Mouse (Mus musculus): ENCODE measurements at regions not wholly inside any gene's neighbourhood (a gene's known extent, or its start where the extent isn't known, plus 50 kb on each side); places are given as distances from the start of the nearest gene placed in this dataset.
A peak's percentile ranks its signal among the peaks of the same experiment; 100 is the strongest.

DNA sequence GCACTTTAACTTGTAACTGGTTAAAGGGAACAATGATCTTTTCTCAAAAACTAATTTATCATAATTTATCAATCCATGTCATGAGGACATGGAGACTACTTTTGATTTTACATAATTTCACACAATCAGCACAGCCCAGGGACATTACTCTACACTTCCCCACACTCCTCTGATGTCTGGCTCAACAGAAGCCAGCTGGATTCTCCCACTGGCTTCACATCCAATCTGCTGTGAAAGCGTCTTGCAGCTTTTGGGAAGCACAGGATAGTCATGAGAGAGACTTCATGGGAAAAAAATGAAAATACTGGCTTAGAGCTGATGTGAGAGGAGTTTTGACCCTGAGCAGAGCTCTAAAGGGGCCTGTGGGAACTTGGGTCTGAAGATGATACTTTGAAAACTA is 61.7 kb upstream of the Hrasls start:
- peak in 1 of 2 experiments; percentile 27 for DNase-seq (ENCODE audit: low spot score in 2 of 2)

DNA sequence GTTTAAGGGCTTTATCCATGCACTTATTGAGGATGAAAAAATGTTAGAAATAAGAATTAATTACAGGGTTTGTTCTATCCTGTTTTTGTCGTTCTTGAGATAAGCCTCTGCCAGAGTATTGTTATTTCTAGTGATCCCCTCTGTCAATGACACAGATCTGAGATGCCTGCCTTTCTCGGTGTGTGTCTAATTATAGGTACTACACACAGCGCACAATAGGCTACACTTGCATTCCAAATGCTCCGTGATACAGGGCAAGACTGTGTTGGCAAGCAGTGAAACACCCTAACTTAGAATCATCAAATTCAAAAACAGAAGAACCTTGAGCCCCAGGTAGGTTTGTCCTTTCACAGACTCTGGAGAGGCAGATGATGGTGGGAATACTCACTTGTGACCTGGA is 90.3 kb upstream of the Hrasls start:
- DNase-seq (ENCODE audit: low spot score in 2 of 2) = no peak

GRCm38 (mm10) chr16:29096791-29097190 is 112.7 kb upstream of the Hrasls start:
- no peak for DNase-seq (ENCODE audit: low spot score in 2 of 2)

- no peak for DNase-seq (ENCODE audit: low spot score in 2 of 2)
These were observed 136.5 kb upstream of the Mb21d2 start for GRCm38 (mm10) chr16:29065961-29066360.

DNA sequence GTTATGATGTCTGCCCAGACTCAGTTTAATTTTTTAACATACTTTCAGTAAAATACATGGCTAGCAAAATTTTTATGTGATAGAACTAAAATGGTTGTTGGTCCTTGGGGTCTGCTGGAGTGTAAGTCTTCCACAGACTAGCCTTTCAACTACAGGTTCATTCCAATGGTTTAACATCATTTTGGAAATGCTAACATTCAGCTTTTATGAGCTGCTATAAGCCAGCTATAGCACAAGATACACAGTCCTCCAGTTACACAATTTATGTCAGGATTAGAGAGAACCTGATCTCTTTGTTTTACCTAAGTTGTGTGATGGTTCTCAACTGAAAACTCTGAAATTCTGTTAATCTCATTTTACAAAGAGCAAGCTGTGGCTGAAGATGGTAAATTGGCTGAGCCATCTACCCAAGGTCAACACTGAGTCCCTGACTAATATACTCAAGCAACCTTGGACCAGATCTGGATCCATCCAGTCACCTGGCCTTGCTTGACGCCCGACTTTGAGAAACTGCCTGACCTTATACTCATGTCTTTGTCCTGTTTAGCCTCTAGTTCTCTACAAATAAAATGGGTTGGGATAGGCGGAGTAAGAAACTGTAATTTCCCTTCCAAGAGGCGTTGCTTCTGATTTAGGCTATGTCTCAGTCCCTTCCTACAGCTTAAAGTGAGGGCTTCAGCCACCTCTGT is 135.8 kb upstream of the Mb21d2 start:
- DNase-seq (ENCODE audit: low spot score in 2 of 2) = no peak

DNA sequence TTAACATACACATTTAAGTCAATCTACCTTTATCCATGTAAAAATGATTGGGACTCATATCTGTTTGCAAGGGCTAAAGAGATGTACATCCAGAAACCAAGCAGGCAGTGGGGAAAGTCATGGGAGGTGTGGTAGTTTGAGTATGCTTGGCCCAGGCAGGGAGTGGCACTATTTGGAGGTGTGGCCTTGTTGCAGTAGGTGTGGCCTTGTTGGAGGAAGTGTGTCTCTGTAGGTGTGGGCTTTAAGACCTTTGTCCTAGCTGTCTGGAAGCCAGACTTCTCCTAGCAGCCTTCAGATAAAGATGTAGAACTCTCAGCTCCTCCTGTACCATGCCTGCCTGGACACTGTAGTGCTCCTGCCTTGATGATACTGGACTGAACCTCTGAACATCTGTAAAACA is 133.9 kb upstream of the Mb21d2 start:
- DNase-seq (ENCODE audit: low spot score in 2 of 2) = no peak

DNA sequence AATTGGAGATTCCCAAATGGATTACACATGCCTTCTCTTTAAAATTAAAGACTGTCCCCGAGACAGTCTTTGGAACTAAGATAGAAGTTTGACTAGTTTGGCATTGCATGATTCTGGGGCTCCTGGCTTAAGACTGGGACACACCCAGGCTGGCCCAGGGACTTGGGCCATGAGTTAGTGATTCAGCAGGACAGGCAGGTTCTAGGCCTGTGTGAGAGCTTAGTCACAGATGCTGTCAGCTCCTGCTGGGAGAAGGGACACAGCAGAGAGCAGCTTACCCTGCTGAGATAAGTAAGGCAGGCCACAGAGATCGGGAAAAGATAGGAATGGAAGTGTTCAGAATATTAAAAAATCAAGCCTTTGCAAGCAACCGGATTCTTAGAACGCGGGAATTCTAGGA is 127.6 kb upstream of the Mb21d2 start:
- DNase-seq (ENCODE audit: low spot score in 2 of 2) = no peak

DNA sequence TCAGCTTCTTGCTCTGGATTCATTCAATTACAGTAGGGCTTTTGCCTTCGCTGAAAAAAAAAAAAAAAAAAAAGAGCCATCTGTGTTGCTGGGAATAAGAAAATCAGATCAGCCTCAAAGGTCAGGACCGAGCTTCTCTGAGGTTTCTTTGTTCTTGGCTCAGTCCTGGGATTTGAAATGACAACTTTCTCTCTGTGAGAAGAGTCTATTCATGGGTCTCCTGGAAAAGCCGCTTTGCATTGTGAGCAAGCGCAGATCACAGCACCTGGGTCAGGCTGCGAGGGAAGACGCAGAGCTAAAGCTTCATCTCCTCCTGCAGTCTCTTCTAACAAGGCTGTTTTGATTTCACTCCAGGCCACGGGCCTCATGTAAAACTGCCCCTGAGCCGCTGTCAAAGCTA is 125.0 kb upstream of the Mb21d2 start:
- DNase-seq (ENCODE audit: low spot score in 2 of 2) = no peak

GRCm38 (mm10) chr16:29046453-29046993 is 117.0 kb upstream of the Mb21d2 start:
- no peak for DNase-seq (ENCODE audit: low spot score in 2 of 2)

GRCm38 (mm10) chr16:29035523-29035922 is 106.0 kb upstream of the Mb21d2 start:
- DNase-seq (ENCODE audit: low spot score in 2 of 2) = peak; percentile 13 to 38

DNA sequence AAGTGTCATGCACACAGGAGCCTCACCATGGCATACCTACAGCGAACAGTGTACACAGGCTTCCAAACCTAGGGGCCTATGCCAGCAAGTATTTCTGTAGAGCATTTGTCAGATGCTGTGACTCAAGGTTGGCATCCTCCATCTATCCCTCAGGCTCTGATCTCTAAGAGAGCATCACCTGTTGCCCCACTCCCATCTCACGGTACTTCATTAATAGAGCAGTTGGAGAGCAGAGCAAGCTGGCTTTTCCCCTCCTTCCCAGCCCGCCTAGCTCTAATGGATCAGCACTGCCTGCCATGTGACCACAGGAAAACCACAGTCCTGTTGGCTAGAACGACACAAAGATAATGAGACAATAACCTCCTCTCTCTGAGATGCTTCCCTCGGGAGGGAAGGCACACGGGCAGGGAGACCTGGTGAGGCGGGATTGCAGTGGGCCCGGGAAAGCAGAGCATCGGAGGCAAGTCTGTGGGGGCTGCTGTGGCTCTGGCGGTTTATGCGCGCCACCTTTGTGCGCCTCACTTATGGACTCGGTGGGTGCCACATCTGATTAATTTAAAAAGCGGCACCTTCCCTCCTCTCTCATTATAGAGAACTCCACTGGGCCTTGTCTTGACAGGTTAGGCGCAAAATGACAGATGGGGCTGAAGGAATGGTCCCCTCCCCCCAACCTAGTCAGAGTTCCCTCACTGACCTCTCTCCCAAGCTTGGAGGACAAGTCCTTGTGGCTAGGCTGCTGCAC is 104.8 kb upstream of the Mb21d2 start:
- no peak for DNase-seq (ENCODE audit: low spot score in 2 of 2)

GRCm38 (mm10) chr16:29033357-29033756 is 103.9 kb upstream of the Mb21d2 start:
- DNase-seq (ENCODE audit: low spot score in 2 of 2) = no peak

DNA sequence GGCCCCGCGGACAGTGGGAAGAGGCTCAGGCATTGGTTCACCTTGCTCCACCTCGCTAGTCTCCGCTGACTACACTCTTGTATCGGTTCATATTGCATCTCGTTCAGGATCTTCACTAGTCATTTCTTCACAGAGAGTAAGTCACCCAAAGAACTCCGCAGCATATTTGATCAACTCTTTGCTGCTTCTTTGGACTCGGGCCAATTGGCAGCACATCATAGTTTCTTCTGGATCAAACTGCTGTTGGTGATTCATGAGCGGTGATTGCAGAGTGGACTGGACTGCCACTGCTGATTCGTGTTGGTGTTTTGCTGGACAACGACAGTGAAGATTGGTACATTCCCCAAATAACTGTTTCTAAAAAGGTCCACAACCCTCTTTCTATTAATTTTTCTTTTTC is 98.4 kb upstream of the Mb21d2 start:
- no peak for DNase-seq (ENCODE audit: low spot score in 2 of 2)

GRCm38 (mm10) chr16:29001249-29001648 is 71.8 kb upstream of the Mb21d2 start:
- DNase-seq (ENCODE audit: low spot score in 2 of 2) = no peak

DNA sequence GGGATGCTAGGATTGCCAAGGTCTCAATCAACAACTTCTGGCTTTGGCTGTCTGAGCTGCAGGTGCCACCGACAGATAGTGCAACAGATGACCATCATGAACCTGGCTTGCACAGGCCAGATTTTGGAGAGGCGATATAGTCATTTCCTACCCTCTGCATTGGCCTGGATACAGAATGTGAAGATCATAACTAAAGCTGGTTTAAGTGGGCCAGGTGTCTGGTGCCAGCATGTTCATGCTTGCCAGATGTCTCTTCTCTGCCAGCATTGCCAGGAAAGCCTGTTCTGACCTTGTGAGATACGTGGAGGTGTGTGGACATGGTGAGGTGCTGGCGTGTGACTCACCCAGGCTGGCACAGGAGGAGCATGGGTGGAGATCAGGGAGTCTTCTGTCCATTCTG is 70.2 kb upstream of the Mb21d2 start:
- peak in 1 of 2 experiments; percentile 8 for DNase-seq (ENCODE audit: low spot score in 2 of 2)

GRCm38 (mm10) chr16:28996629-28997028 is 67.2 kb upstream of the Mb21d2 start:
- DNase-seq (ENCODE audit: low spot score in 2 of 2) = no peak

- no peak for DNase-seq (ENCODE audit: low spot score in 2 of 2)
These were observed 61.2 kb upstream of the Mb21d2 start for GRCm38 (mm10) chr16:28990666-28991065.

GRCm38 (mm10) chr16:28984931-28985330 is 55.5 kb upstream of the Mb21d2 start:
- DNase-seq (ENCODE audit: low spot score in 2 of 2) = no peak

DNA sequence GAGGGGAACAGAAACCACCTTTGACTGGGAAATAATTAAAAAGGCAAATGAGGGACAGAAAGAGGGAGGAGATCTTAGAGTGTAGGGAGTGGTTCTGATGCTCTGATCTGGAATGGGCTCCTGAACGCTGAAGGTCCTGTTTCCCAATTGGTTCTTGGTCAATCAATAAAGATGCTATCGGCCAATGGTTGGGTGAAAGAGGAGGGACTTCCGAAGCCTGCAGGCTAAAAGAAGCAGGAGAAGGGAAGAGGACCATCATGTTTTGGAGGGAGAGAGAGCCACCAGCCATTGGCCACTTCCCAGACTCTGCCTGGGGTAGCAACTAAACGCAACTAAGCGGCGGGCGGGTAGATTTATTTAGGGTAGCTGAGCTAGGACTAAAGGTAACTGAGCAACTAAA is 53.4 kb upstream of the Mb21d2 start:
- peak in 1 of 2 experiments; percentile 11 for DNase-seq (ENCODE audit: low spot score in 2 of 2)

Measured in left cerebral cortex, adult 9 months (tissue).